Mouse (Mus musculus): ENCODE results near the gene Nup93. TPM values are rescaled to one million over a fixed set of nuclear protein-coding genes. Genes with fewer than 3 reads are reported as not detected.

The Nup93 gene
- polyA plus RNA-seq, 1 experiment from 2014 or later, result 54.0 TPM

DNA sequence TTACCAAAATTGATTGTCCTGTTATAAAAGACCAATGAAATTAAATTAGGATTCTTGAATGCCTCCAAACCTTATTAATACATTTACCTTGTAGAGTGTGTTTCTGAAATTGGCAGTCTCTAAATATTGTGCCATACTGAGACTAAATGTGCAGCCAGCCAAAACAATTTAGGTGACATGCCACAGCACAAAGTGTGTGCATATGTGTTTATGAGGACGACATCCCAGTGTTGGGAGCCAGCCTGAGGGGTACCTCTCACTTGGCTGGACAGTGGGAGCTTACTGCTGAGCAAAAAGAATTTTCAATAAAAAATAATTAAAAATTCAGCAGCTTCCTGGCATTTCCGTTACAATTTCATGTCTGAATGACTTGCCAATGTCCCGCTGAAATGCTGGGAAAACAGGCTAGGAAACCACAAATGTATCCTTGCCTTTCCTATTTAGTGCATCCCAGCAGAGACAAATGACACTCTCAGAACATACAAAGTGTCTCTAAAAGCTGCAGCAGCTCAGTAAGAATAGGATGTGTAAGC lies 68.2 kb downstream of the Nup93 start:
- DNase-seq (ENCODE audit: low read depth, low spot score), result no peak
- ChIA-PET CTCF (interaction anchor here (1.0 to 1.6 kb wide), 2 partner anchors 10 to 11 kb away, joined by 3 to 6 read pairs; no protein-coding TSS in a partner anchor), POLR2A (interaction anchor here (0.7 kb wide), 1 partner anchor 28 kb away, joined by 8 read pairs; no protein-coding TSS in a partner anchor)
- no peak for ATAC-seq
- no peaks in the 10 kb centered on the region for H3K27me3 ChIP-seq
- in situ Hi-C loops (cut with MboI; ENCODE audit: low pct_unique_long_range_greater_than_20kb), result loop anchor here (5.0 kb wide), 1 partner anchor 45 kb away; the partner anchor contains the start of gene Slc12a3
- no peak for TF ChIP-seq CTCF (IDR thresholded peaks at IDR 0.05)

DNA sequence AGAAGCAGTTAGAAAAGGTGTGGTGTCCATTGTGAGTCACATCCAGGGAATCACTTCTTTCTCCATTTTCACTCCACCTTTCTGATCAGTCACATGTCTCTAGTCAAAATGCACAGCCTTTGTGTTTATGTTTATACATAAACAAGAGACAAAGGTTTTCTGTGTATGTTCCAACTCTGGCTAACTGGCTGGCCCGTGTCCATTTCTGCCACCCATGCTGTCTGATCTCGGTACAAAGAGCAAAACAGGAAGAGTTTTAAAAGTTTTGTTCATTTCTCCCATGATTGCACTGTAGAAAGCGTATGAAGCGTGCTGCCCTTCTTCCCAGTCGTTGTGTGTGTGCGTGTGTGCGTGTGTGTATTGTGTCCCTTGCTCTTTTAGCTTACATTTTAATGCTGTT lies 69.8 kb downstream of the Nup93 start:
- ChIA-PET CTCF (interaction anchor here (1.0 to 1.5 kb wide), 3 partner anchors 9 to 14 kb away, joined by 3 to 4 read pairs (median 3); no protein-coding TSS in a partner anchor), POLR2A (no interaction called here)
- H3K27me3 ChIP-seq, result no peaks in the 10 kb centered on the region
- TF ChIP-seq CTCF (IDR thresholded peaks at IDR 0.05), result no peak
- DNase-seq (ENCODE audit: low read depth, low spot score) (no peak), ATAC-seq (no peak)
- in situ Hi-C loops (cut with MboI; ENCODE audit: low pct_unique_long_range_greater_than_20kb), result loop anchor here (5.0 kb wide), 1 partner anchor 43 kb away; the partner anchor contains the start of gene Slc12a3

DNA sequence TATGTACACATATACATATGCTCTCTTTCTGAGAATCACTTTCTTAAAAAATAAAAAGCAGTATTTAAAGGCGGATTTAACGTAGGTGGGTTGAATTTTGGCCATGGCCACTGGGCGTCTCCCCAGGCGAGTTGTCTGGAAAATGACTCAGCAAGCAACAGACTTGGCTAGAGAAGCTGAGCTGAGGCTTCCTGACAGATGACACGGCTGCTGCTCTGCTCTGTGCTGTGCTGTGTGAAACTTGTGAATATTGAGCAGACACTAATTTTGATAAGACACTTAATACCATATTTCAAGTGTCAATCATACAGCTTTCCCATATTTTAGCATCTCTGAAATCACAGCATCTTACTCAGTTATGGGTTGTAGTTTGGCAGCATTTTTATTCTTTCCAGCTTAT lies 76.2 kb downstream of the Nup93 start:
- peak; percentile 48 for TF ChIP-seq CTCF (IDR thresholded peaks at IDR 0.05)
- POLR2A ChIA-PET, result no interaction called here
- H3K27me3 ChIP-seq, result no peaks in the 10 kb centered on the region
- DNase-seq (ENCODE audit: low read depth, low spot score) (no peak), ATAC-seq (peak; percentile 37)
- in situ Hi-C loops (cut with MboI; ENCODE audit: low pct_unique_long_range_greater_than_20kb), result no loop called here
- CTCF ChIA-PET, result interaction anchor here (1.5 kb wide), 1 partner anchor 39 kb away, joined by 5 read pairs; no protein-coding TSS in a partner anchor

DNA sequence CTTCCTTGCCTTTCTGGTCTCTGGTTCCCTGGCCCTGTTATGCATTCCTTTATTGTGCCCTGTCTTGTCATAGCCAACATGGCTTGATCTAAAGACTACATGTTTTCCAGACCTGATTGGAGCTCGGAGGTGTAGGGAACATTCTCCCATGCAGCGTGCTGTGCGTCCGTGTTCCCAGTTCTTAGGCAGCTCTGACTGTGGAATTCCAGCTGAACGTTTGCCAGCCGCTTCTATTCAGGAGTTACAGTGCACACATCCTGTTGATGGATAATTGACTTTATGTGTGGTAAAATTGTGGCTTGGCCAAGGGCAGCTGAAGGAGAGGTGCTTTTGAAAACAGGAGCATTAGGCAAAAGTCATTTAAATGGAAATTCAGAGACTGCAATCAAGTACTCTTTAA lies 77.7 kb downstream of the Nup93 start:
- POLR2A ChIA-PET, result interaction anchor here (0.7 to 1.8 kb wide), 5 partner anchors 9 to 93 kb away, joined by 3 to 6 read pairs (median 3); no protein-coding TSS in a partner anchor
- in situ Hi-C loops (cut with MboI; ENCODE audit: low pct_unique_long_range_greater_than_20kb), result no loop called here
- CTCF ChIA-PET, result interaction anchor here (0.7 to 5.1 kb wide), 6 partner anchors 9 to 97 kb away, joined by 3 to 26 read pairs (median 3); no protein-coding TSS in a partner anchor
- TF ChIP-seq CTCF (IDR thresholded peaks at IDR 0.05), result no peak
- ATAC-seq (peak; percentile 54), DNase-seq (ENCODE audit: low read depth, low spot score) (peak; percentile 51)
- H3K27me3 ChIP-seq, result no peaks in the 10 kb centered on the region

DNA sequence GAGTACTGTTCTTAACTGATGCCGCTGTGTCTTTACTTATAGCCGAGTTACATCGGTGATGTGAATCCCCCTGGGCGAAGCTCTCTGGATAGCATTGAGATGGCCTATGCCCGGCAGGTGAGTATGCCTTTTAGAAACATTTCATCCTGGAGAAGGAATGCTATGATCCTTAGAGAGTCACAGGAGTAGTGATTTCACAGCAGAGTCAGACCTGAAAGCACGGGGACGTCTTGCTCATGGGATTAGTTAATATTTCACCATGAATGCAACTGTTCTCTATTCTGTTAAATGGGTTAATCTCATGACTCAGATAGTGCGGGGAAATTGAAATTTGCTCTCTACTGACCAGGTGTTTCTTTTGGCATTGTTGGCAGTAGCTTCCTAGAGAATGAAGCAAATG lies 78.3 kb downstream of the Nup93 start:
- TF ChIP-seq CTCF (IDR thresholded peaks at IDR 0.05), result no peak
- H3K27me3 ChIP-seq, result no peaks in the 10 kb centered on the region
- in situ Hi-C loops (cut with MboI; ENCODE audit: low pct_unique_long_range_greater_than_20kb), result no loop called here
- POLR2A ChIA-PET, result interaction anchor here (0.8 to 1.8 kb wide), 4 partner anchors 8 to 93 kb away, joined by 3 to 6 read pairs (median 3); no protein-coding TSS in a partner anchor
- DNase-seq (ENCODE audit: low read depth, low spot score), result peak; percentile 71
- peak; percentile 56 for ATAC-seq
- CTCF ChIA-PET, result interaction anchor here (1.0 to 5.1 kb wide), 4 partner anchors 9 to 96 kb away, joined by 3 to 26 read pairs (median 4); no protein-coding TSS in a partner anchor

DNA sequence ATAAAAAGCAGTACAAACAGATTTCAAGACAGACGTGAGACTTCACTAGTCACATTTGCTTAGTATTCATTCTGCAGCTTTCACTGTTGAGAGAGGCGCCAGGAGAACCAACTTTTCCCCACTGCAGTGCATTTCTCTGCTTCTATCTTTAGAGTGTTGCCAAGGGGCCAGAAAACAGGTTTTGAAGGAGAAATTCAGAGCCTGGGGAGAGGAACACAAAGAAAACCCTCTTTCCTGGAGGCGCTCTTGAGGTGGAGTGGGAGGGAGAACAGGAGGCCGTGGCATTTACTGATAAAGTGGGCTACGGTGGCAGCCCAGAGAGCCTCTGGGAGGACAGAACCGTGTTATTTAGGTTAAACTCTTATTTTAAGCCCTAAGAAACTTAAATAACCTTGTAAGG lies 81.3 kb downstream of the Nup93 start:
- no peaks in the 10 kb centered on the region for H3K27me3 ChIP-seq
- TF ChIP-seq CTCF (IDR thresholded peaks at IDR 0.05), result no peak
- ChIA-PET POLR2A (interaction anchor here (1.1 kb wide), 1 partner anchor 11 kb away, joined by 3 read pairs; no protein-coding TSS in a partner anchor), CTCF (interaction anchor here (5.1 kb wide), 1 partner anchor 9 kb away, joined by 26 read pairs; no protein-coding TSS in a partner anchor)
- in situ Hi-C loops (cut with MboI; ENCODE audit: low pct_unique_long_range_greater_than_20kb), result no loop called here
- ATAC-seq (no peak), DNase-seq (ENCODE audit: low read depth, low spot score) (no peak)

DNA sequence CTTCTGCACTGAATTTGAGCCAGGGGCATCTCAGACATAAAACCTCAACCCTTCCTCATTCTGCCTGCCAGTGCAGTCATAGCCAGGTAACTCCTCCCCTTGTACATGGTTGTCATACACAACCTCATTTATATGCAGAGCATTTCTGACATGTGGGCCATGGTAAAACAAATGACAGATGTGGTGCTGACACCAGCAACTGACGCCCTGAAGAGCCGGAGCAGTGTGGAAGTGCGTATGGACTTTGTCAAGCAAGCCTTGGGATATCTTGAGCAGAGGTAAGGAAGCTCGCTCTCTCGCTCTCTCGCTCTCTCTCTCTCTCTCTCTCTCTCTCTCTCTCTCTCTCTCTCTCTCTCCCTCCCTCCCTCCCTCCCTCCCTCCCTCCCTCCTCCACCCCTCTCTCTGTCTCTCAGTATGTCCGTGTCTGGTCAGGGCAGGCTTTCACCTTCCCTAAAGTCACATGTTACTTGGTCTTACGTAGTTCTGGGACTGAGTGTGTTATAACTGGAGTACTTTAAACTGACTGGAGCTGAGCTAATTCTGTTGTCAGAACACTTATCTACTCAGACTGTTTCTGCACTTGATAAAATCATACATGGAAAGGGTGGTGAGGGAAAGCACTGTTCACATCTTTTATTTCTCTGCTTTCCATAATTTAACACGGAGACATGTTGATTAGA lies 82.1 kb downstream of the Nup93 start:
- CTCF ChIA-PET, result interaction anchor here (5.1 kb wide), 1 partner anchor 8 kb away, joined by 26 read pairs; no protein-coding TSS in a partner anchor
- POLR2A ChIA-PET, result interaction anchor here (0.6 to 1.1 kb wide), 2 partner anchors 11 to 55 kb away, joined by 3 read pairs; no protein-coding TSS in a partner anchor
- H3K27me3 ChIP-seq, result no peaks in the 10 kb centered on the region
- no peak for TF ChIP-seq CTCF (IDR thresholded peaks at IDR 0.05)
- ATAC-seq, result no peak
- in situ Hi-C loops (cut with MboI; ENCODE audit: low pct_unique_long_range_greater_than_20kb), result no loop called here
- DNase-seq (ENCODE audit: low read depth, low spot score), result no peak

DNA sequence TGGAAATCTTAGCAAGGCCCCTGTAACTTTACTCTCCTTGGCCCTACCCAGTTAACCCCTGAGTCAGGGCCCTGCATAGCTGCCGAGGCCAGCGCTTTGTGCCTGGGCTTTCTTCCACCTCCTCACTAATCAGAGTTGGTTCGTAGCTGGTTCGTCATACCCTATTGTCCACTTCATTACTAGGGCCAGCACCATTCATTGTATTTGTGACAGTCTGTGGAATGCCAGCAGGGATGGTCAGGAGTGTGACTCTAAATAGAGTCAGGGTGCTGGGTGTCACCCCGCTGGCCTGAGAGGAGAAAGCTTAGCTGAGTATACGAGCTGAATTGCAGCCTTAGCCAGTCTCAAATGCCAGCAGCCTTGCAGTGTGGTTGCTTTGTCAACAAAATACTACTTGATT lies 82.7 kb downstream of the Nup93 start:
- TF ChIP-seq CTCF (IDR thresholded peaks at IDR 0.05), result no peak
- no peaks in the 10 kb centered on the region for H3K27me3 ChIP-seq
- CTCF ChIA-PET, result no interaction called here
- in situ Hi-C loops (cut with MboI; ENCODE audit: low pct_unique_long_range_greater_than_20kb), result no loop called here
- no peak for ATAC-seq
- no peak for DNase-seq (ENCODE audit: low read depth, low spot score)
- POLR2A ChIA-PET, result no interaction called here

DNA sequence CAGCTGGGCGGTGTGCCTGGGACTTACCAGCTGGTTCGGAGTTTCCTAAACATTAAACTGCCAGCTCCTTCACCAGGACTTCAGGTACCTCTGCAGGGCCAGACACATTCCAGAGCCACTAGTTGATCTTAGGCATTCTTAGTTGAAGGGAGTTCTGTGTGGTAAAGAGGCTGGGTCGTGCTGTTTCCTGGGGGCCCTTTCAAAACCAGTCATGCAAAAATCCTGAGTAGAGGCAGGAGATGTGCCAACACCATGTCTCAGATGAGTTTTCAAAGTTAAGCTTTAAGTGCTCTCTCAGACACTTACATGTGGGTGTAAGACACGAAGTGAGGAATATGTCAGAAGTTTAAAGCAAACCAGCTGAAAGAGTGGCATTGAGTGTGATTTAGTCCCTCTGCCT lies 86.4 kb downstream of the Nup93 start:
- POLR2A ChIA-PET, result interaction anchor here (1.3 kb wide), 1 partner anchor 8 kb away, joined by 6 read pairs; no protein-coding TSS in a partner anchor

DNA sequence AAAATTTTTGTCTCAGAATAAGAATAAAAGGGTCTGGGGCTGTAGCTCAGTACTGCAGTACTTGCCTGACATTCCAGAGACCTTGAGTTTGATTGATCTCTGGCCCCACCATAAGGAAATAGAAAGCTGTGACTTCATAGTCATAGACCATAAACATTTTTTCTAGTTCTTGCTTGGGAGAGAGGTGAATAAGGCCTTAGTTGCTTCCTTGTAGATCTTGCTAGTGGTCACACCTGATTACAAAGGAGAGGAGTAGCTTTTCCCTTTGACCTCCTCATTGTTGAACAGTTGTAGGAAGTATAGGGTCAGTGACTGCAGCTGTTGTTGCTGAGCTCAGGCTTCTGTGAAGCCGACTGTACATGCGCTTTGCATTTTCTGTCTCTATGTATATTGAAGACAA lies 90.0 kb downstream of the Nup93 start:
- H3K27me3 ChIP-seq, result no peaks in the 10 kb centered on the region
- TF ChIP-seq CTCF (IDR thresholded peaks at IDR 0.05), result no peak
- POLR2A ChIA-PET, result no interaction called here
- ATAC-seq, result no peak
- CTCF ChIA-PET, result interaction anchor here (1.0 to 4.7 kb wide), 5 partner anchors 10 to 117 kb away, joined by 3 to 26 read pairs (median 3); no protein-coding TSS in a partner anchor
- in situ Hi-C loops (cut with MboI; ENCODE audit: low pct_unique_long_range_greater_than_20kb), result no loop called here
- DNase-seq (ENCODE audit: low read depth, low spot score), result no peak

More for the DNA sequence above, 86.4 kb downstream of the Nup93 start:
- CTCF ChIA-PET, result interaction anchor here (0.6 to 1.7 kb wide), 6 partner anchors 8 to 192 kb away, joined by 3 to 6 read pairs (median 4); no protein-coding TSS in a partner anchor
- peak; percentile 88 for ATAC-seq
- no peak for TF ChIP-seq CTCF (IDR thresholded peaks at IDR 0.05)
- no peaks in the 10 kb centered on the region for H3K27me3 ChIP-seq
- in situ Hi-C loops (cut with MboI; ENCODE audit: low pct_unique_long_range_greater_than_20kb), result no loop called here
- peak; percentile 61 for DNase-seq (ENCODE audit: low read depth, low spot score)
